Mouse (Mus musculus): Measurements from ENCODE around the gene Dnm3.

DNA sequence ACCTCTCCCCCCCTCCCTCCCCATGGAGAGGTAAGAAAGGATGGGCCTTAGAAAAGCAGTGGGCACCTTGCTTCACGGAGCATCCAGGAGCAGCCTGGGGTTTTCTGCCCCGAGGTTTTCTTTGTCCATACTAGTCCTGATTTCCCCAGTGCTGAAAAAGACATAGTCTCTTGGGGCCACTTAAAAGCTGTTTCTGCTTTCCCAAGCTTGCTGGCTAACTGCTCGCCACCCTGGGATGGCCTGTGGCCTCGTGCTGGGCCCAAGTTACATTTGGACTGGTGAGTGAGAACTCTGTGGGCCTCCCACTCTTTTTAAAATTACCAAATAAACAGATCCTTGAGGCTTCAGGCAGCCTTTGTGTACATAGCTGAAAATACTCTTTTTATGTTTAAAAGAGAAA lies 500.5 kb downstream of the Dnm3 start:
- TF ChIP-seq CTCF (IDR thresholded peaks at IDR 0.05; ENCODE audit: insufficient read depth, low read depth, low read length) (no peak), POLR2A (IDR thresholded peaks at IDR 0.05; ENCODE audit: insufficient read depth, low read depth, low read length) (no peak)

Measured in olfactory bulb, adult 2 months (tissue).